Mouse (Mus musculus) erythroblast, embryonic 14.5 days (primary cell): ENCODE measurements around the gene Samd7.

Experiments used
- GATA1 ChIP-seq: IDR thresholded peaks from 2 replicates; pipeline ENCODE4 v1.6.1; 2012; ENCODE audit warnings: low read length, inconsistent platforms, mixed read lengths
- TAL1 ChIP-seq: IDR thresholded peaks from 3 replicates; pipeline ENCODE4 v1.6.1; 2012; ENCODE audit warnings: low read length, inconsistent platforms, mixed read lengths

DNA sequence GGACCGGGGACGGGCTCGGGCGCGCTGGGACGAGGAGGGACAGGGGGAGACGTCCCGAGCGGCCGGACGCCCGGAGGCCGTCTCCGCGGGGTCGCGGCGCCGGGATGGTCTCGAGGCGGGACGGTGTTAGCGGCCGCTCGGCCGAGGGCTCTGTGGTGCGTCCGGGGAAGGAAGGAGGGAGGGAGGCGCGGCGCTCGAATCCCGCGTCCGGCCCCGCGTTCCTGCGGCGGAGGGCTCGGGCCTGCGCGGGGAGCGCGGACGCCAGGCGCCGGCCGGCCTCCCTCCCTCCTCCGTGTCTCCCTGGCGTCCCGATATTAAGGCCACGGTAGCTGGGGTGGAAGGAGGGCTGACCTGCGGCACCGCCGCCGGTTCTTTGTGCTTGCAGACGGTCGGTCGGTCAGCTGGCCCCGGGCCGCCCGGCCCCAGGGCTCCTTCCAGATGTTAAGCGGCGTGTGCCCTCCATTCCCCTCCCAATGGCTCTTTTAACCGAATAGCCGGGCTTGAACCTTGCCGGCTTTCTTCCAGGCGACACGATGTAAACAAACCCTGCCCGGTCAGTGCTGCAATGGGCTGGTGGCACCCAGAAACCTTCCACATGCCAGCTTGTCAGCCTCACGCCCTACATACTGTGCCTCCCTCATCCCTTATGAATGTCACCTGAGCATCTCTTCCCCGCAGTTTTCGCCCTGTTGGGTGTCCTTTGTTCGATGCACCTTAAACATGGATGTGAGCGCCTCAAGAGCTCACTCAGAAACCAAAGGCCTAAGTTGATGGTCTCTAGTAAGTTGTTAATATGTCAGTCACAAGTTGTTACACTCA lies 47.5 kb downstream of the Samd7 start:
- TF ChIP-seq GATA1 (no peak), TAL1 (no peak)
